Mouse (Mus musculus) heart, adult 8-10 months (tissue): ENCODE measurements at regions not wholly inside any gene's neighbourhood (a gene's known extent, or its start where the extent isn't known, plus 50 kb on each side); places are given as distances from the start of the nearest gene placed in this dataset.

Source experiments
- DNase-seq: peaks from one replicate; pipeline ENCODE4 v3.0.0; 2022; ENCODE audit warnings: low spot score

- no peak for DNase-seq
These were observed 55.3 kb downstream of the Gpr88 start for GRCm38 (mm10) chr3:116197966-116198365.

DNA sequence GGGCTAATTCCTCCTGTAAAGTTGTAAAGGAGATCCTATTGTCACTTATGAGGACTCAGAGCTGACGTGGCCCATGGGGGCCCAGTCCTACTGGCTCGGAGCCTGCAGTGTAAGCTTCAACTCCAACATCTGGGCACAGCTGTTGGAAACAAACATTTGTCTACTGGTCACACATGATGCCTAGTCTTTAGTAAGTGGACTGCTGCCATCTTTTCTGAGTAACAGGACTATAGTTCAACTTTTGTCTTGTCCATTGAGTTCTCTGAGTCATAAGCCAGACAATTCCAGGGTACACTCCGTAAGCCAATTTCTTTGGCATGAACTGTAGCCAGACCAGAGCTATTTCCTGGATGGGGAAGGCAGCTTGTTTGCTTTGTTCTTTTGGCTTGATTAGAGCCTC, 58.6 kb downstream of the Gpr88 start:
- peak; percentile 74 for DNase-seq

GRCm38 (mm10) chr3:116191261-116191660, 61.8 kb upstream of the Vcam1 start:
- no peak for DNase-seq

- no peak for DNase-seq
These were observed 61.2 kb upstream of the Vcam1 start for GRCm38 (mm10) chr3:116190727-116191126.

- no peak for DNase-seq
These were observed 60.0 kb upstream of the Vcam1 start for GRCm38 (mm10) chr3:116189363-116190100.

GRCm38 (mm10) chr3:116185206-116185605, 55.7 kb upstream of the Vcam1 start:
- DNase-seq, result no peak

DNA sequence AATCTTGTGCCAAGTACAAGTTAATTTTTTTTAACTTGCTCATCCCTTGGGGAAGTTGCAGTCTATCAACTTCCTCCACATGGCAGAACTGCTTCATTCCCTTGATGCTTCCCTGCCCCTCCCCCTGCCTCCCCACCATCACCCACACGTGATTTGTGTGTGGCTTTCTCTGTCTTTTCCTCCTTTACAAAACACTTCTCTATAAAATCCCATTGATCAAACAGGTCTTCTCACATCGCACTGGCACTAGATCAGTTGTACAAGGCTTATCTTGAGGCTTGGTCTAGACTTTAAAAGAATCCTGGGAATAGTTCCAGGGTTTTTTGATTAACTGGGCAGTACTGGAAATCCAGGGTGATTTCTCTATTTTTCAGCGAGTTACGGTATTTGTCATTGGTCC, 55.0 kb upstream of the Vcam1 start:
- no peak for DNase-seq

- DNase-seq, result no peak
These were observed 50.9 kb upstream of the Vcam1 start for GRCm38 (mm10) chr3:116180341-116180885.
